In genomic region chr7:74541958-74542357, GRCm38 (mm10) we compare ENCODE assay signal across 20 mouse cellular contexts.
"Had no signal": no experiment of that assay in that cellular context is flagged by ENCODE, and none has a peak within 500 bp of the region (broad histone marks: within the 10 kb centered on the region; RNA-seq: fewer than 3 reads in every experiment).

No protein-coding gene starts in this region.

- H3K27ac ChIP-seq: kidney, embryonic 15.5 days; limb, embryonic 12.5 days; limb, embryonic 15.5 days; liver, embryonic 14.5 days; macrophage; midbrain, embryonic 12.5 days; midbrain, embryonic 15.5 days; neural tube, embryonic 12.5 days; neural tube, embryonic 15.5 days; stomach, postnatal 0 days had no signal

- DNase-seq: kidney, adult 8-10 months; kidney, postnatal 10 days; kidney, postnatal 36 days; layer of hippocampus, postnatal 36 days; left cerebral cortex, postnatal 4 days; liver, postnatal 0 days; lung, embryonic 14.5 days; right cerebral cortex, adult 18-20 months; right cerebral cortex, postnatal 14 days; right cerebral cortex, postnatal 4 days had no signal

- H3K4me3 ChIP-seq: kidney, embryonic 15.5 days; limb, embryonic 12.5 days; limb, embryonic 15.5 days; midbrain, embryonic 12.5 days; midbrain, embryonic 15.5 days; neural tube, embryonic 12.5 days; neural tube, embryonic 15.5 days had no signal

- H3K27me3 ChIP-seq: kidney, embryonic 15.5 days; limb, embryonic 12.5 days; limb, embryonic 15.5 days; midbrain, embryonic 12.5 days; midbrain, embryonic 15.5 days; neural tube, embryonic 12.5 days; neural tube, embryonic 15.5 days had no signal

- H3K4me1 ChIP-seq: midbrain, embryonic 15.5 days; neural tube, embryonic 12.5 days; neural tube, embryonic 15.5 days had no signal
